Mouse (Mus musculus): ENCODE data around the gene Lrrc58. TPM values are rescaled to one million over a fixed set of nuclear protein-coding genes. Genes with fewer than 3 reads are reported as not detected.

Lrrc58 gene
- polyA plus RNA-seq, 1 experiment from 2014 or later: 67.8 TPM

DNA sequence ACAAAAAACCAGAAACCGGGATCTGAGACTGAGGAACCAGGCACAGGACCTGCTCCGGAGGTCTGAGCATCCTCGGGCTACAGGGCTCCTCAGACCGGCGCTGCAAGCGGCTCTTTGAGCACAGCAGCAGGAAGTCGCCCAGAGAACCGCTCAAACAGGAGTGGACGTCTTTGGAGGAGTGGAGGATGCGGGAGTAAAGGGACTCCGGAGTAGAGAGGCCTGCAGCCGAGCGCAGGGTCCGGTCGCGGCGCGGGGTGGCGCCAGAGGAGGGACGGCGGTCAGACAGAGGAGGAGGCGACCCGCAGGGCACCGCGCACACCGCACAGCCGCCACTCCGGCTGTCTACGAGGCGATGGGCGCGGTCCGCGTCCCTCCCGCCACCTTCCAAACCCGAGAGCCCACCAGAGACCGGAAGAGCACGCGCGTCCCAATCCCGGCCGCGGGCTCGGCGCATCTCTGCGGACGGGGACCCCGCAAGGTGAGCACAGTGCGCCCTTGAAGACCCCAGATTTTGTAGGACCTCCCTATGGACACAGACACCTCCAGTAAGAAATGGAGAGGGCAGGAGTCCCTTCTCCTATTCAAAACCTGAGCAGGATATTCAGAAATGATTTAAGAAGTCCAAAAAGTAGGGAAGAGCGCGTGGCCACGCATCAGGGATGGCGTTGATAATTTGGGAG is 48.1 kb downstream of the Lrrc58 start, which contains the start of gene Gpr156:
Gpr156 (plus strand) TSS at position 359 of the 680 bp plus-strand sequence.
- peaks cover 20% of the 10 kb centered on the region for H3K4me1 ChIP-seq
- H3K9me3 ChIP-seq (replicated peaks): no peaks in the 10 kb centered on the region
- peak within 1 kb of the TSS; percentile 80 for H3K27ac ChIP-seq
- H3K27me3 ChIP-seq (ENCODE audit: low read depth, poor library complexity, severe bottlenecking): peaks cover 43% of the 10 kb centered on the region
- 3% methylated on average over 52 of the region's 53 CpGs for WGBS
- peak within 1 kb of the TSS; percentile 61 for H3K4me3 ChIP-seq
- peak; percentile 72 for DNase-seq (ENCODE audit: low spot score)
- no peaks in the 10 kb centered on the region for H3K36me3 ChIP-seq

- peaks cover 20% of the 10 kb centered on the region for H3K4me1 ChIP-seq
- H3K4me3 ChIP-seq: peak overlapping the region; percentile 61
- peaks cover 43% of the 10 kb centered on the region for H3K27me3 ChIP-seq (ENCODE audit: low read depth, poor library complexity, severe bottlenecking)
- 17% methylated on average over 7 of the region's 7 CpGs for WGBS
- H3K36me3 ChIP-seq: no peaks in the 10 kb centered on the region
- H3K9me3 ChIP-seq (replicated peaks): no peaks in the 10 kb centered on the region
- DNase-seq (ENCODE audit: low spot score): no peak
- no peak overlapping the region for H3K27ac ChIP-seq
These were observed 48.6 kb downstream of the Lrrc58 start for GRCm38 (mm10) chr16:37916818-37917201.

GRCm38 (mm10) chr16:37919000-37919399 is 50.8 kb downstream of the Lrrc58 start:
- 87% methylated on average over 6 of the region's 6 CpGs for WGBS
- Histone ChIP-seq H3K27ac (no peak overlapping the region), H3K4me3 (no peak overlapping the region), H3K9me3 (replicated peaks) (no peaks in the 10 kb centered on the region), H3K27me3 (ENCODE audit: low read depth, poor library complexity, severe bottlenecking) (peaks cover 43% of the 10 kb centered on the region), H3K36me3 (no peaks in the 10 kb centered on the region), H3K4me1 (peaks cover 20% of the 10 kb centered on the region)
- DNase-seq (ENCODE audit: low spot score): no peak

GRCm38 (mm10) chr16:37920842-37921409 is 52.7 kb downstream of the Lrrc58 start:
- WGBS: 69% methylated on average over 8 of the region's 8 CpGs
- Histone ChIP-seq H3K4me3 (no peak overlapping the region), H3K27ac (no peak overlapping the region), H3K27me3 (ENCODE audit: low read depth, poor library complexity, severe bottlenecking) (peaks cover 24% of the 10 kb centered on the region), H3K9me3 (replicated peaks) (no peaks in the 10 kb centered on the region), H3K4me1 (peaks cover 11% of the 10 kb centered on the region), H3K36me3 (no peaks in the 10 kb centered on the region)
- no peak for DNase-seq (ENCODE audit: low spot score)

DNA sequence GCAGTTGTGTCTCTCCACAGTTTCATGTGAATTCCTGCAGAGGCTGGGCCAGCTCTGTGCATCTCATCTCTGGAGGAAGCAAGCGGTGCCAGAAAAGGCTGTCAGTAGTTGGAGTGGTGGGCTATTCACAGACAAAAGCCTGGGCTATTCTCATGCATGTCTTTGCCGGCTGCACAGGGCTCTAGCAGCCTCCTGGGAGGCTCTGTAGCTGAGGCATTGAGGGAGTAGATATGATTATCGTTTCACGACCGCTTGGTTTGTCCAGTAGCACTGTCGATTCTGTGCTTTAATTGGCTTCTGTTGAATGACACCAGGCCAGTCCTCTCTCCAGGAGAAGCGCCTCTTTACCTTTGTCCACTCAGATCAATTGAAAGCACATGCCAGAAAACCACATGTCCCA is 57.9 kb downstream of the Lrrc58 start:
- Histone ChIP-seq H3K36me3 (no peaks in the 10 kb centered on the region), H3K4me1 (no peaks in the 10 kb centered on the region), H3K4me3 (no peak overlapping the region), H3K9me3 (replicated peaks) (no peaks in the 10 kb centered on the region), H3K27me3 (ENCODE audit: low read depth, poor library complexity, severe bottlenecking) (no peaks in the 10 kb centered on the region), H3K27ac (no peak overlapping the region)
- 68% methylated on average over 7 of the region's 7 CpGs for WGBS
- no peak for DNase-seq (ENCODE audit: low spot score)

DNA sequence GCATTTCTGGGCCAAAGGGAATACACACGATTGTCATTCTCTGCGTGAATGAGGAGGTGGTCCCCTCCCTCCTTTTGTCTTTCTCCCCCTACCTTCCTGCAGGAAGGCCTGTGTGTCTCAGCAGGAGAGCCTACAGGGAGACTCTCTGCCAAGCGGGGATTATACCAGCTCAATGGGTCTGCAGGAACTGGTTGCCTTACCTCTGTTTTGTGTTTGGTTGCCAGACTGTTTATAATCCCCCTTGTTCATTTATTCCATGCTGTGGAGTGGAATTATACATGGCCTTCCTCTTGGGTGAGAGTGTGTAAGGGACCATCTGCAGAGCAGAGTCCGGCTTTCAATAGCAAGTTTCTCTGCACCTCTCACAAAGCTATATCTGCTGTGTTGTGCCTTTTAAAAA is 58.9 kb downstream of the Lrrc58 start:
- WGBS: 51% methylated on average over 4 of the region's 4 CpGs
- Histone ChIP-seq H3K36me3 (no peaks in the 10 kb centered on the region), H3K4me3 (no peak overlapping the region), H3K4me1 (no peaks in the 10 kb centered on the region), H3K27me3 (ENCODE audit: low read depth, poor library complexity, severe bottlenecking) (no peaks in the 10 kb centered on the region), H3K27ac (no peak overlapping the region), H3K9me3 (replicated peaks) (no peaks in the 10 kb centered on the region)
- no peak for DNase-seq (ENCODE audit: low spot score)

DNA sequence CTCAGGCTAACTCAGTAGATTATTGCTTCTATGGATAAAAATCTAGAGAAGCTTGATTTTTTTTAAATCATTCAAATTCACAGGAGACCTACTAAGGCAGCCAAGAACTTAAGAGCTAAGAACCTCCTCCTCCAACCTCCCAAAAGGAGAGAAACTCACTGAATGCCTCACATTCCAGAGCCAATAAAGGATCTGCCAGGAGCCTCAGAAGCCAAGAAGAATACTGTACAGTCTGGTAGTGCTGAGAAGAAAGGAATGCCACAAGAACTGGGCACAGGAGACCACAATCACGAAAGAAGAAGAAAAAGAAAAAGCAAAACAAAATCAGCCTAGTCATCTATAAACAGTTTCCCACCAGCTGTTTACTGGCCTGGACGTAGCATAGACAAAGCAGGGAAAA is 60.8 kb downstream of the Lrrc58 start:
- H3K4me1 ChIP-seq: no peaks in the 10 kb centered on the region
- DNase-seq (ENCODE audit: low spot score): no peak
- H3K36me3 ChIP-seq: no peaks in the 10 kb centered on the region
- H3K27ac ChIP-seq: no peak overlapping the region
- no peaks in the 10 kb centered on the region for H3K9me3 ChIP-seq (replicated peaks)
- H3K4me3 ChIP-seq: no peak overlapping the region
- no peaks in the 10 kb centered on the region for H3K27me3 ChIP-seq (ENCODE audit: low read depth, poor library complexity, severe bottlenecking)
- 90% methylated on average over 2 of the region's 2 CpGs for WGBS

- H3K36me3 ChIP-seq: no peaks in the 10 kb centered on the region
- DNase-seq (ENCODE audit: low spot score): no peak
- H3K4me1 ChIP-seq: no peaks in the 10 kb centered on the region
- no peaks in the 10 kb centered on the region for H3K9me3 ChIP-seq (replicated peaks)
- no peak overlapping the region for H3K4me3 ChIP-seq
- 84% methylated on average over 2 of the region's 2 CpGs for WGBS
- H3K27me3 ChIP-seq (ENCODE audit: low read depth, poor library complexity, severe bottlenecking): no peaks in the 10 kb centered on the region
- no peak overlapping the region for H3K27ac ChIP-seq
These were observed 61.4 kb downstream of the Lrrc58 start for GRCm38 (mm10) chr16:37929626-37930025.

- Histone ChIP-seq H3K9me3 (replicated peaks) (no peaks in the 10 kb centered on the region), H3K27ac (no peak overlapping the region), H3K36me3 (no peaks in the 10 kb centered on the region), H3K4me1 (peaks cover 26% of the 10 kb centered on the region), H3K27me3 (ENCODE audit: low read depth, poor library complexity, severe bottlenecking) (no peaks in the 10 kb centered on the region), H3K4me3 (no peak overlapping the region)
- 86% methylated on average over 2 of the region's 2 CpGs for WGBS
- DNase-seq (ENCODE audit: low spot score): peak; percentile 13
These were observed 66.7 kb downstream of the Lrrc58 start for GRCm38 (mm10) chr16:37934932-37935331.

DNA sequence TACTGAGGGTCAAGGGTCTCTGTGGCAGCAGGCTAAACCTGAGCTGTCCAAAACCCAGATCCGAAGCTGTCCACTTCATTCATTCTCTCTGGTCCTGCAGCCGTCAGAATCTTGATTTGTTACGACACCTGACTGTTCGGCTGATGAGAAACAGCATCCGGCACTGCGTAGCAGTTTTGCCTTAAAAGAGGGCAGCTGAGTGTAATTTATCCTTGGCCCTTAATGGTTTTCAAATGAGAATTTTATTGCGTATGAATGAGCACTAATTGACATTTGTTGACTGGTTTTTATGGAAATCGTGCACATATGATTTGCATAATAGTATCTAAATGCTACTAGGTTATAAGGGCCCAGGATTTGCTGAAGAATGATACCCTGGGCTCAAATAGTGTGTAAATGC is 69.1 kb downstream of the Lrrc58 start:
- DNase-seq (ENCODE audit: low spot score): no peak
- H3K4me1 ChIP-seq: peaks cover 27% of the 10 kb centered on the region
- 39% methylated on average over 8 of the region's 8 CpGs for WGBS
- H3K4me3 ChIP-seq: no peak overlapping the region
- H3K27me3 ChIP-seq (ENCODE audit: low read depth, poor library complexity, severe bottlenecking): no peaks in the 10 kb centered on the region
- no peaks in the 10 kb centered on the region for H3K36me3 ChIP-seq
- no peaks in the 10 kb centered on the region for H3K9me3 ChIP-seq (replicated peaks)
- H3K27ac ChIP-seq: no peak overlapping the region

Other genes starting within 250 kb of the Lrrc58 start
- 40.4 and 46.7 TPM in 2 replicates for gene Ndufb4, start 213.9 kb upstream of the Lrrc58 start, polyA plus RNA-seq (2016; fragmentation: Nextera tagmentation; extraction: Ambion mirVana)
- 160 and 215 TPM in 2 replicates for gene Fstl1, start 91.5 kb upstream of the Lrrc58 start, polyA plus RNA-seq (2016; fragmentation: Nextera tagmentation; extraction: Ambion mirVana)
- not detected in 2 replicates for gene Gm36028, start 7.2 kb upstream of the Lrrc58 start, polyA plus RNA-seq (2016; fragmentation: Nextera tagmentation; extraction: Ambion mirVana)
- gene Gpr156, start 48.1 kb downstream of the Lrrc58 start, polyA plus RNA-seq (2016; fragmentation: Nextera tagmentation; extraction: Ambion mirVana): 0.55 and 0.86 TPM in 2 replicates
- 46.1 and 59.4 TPM in 2 replicates for gene Gsk3b, start 220.6 kb downstream of the Lrrc58 start, polyA plus RNA-seq (2016; fragmentation: Nextera tagmentation; extraction: Ambion mirVana)